Mouse (Mus musculus) bone marrow macrophage, adult 2 months (primary cell): Measurements from ENCODE around the gene Ednra.

ENCODE experiments used
- CTCF ChIP-seq: IDR thresholded peaks from 2 replicates; pipeline ENCODE4 v1.5.1; 2012; ENCODE audit warnings: low read depth, mild to moderate bottlenecking, low read length, moderate library complexity
- POLR2A ChIP-seq: IDR thresholded peaks from 2 replicates; pipeline ENCODE4 v1.6.1; 2012; ENCODE audit warnings: mild to moderate bottlenecking, low read depth, low read length, borderline replicate concordance

GRCm38 (mm10) chr8:77733792-77734191 is 9.5 kb upstream of the Ednra start:
- TF ChIP-seq POLR2A (no peak), CTCF (no peak)
